Mouse (Mus musculus) stomach, postnatal 0 days (tissue): Measurements from ENCODE around the gene Psd.

Source experiments
- CTCF ChIP-seq: IDR thresholded peaks from 2 replicates; pipeline ENCODE4 v1.5.1; 2016; ENCODE audit warnings: antibody characterized with exemption, low read depth, mild to moderate bottlenecking, moderate library complexity
- EP300 ChIP-seq: optimal IDR thresholded peaks from 2 replicates; pipeline ENCODE3; 2016; ENCODE audit warnings: antibody characterized with exemption

- TF ChIP-seq CTCF, result no peak
- TF ChIP-seq EP300, result no peak
Observed at GRCm38 (mm10) chr19:46323716-46324115, 3.2 kb downstream of the Psd start.
